Mouse (Mus musculus): ENCODE data around the gene Gm4791. TPM values are rescaled to one million over a fixed set of nuclear protein-coding genes. Genes with fewer than 3 reads are reported as not detected.

Gm4791 gene
- total RNA-seq (2022), result not detected

GRCm38 (mm10) chr9:46998338-46998791 is at the start of gene Gm4791:
TSS of gene Gm4791 (plus strand) at chr9:46998741.
- no peak for DNase-seq

- DNase-seq, result no peak
Observed at GRCm38 (mm10) chr9:46956286-46956685, 42.3 kb upstream of the Gm4791 start.

- DNase-seq, result no peak
Observed at GRCm38 (mm10) chr9:46957420-46957950, 41.1 kb upstream of the Gm4791 start.

- DNase-seq, result no peak
Observed at GRCm38 (mm10) chr9:46966028-46966427, 32.5 kb upstream of the Gm4791 start.

GRCm38 (mm10) chr9:46968970-46969369 is 29.6 kb upstream of the Gm4791 start:
- DNase-seq, result no peak

- DNase-seq, result no peak
Observed at GRCm38 (mm10) chr9:46969406-46969805, 29.1 kb upstream of the Gm4791 start.

GRCm38 (mm10) chr9:46978806-46979205 is 19.7 kb upstream of the Gm4791 start:
- DNase-seq, result no peak

GRCm38 (mm10) chr9:46980111-46980510 is 18.4 kb upstream of the Gm4791 start:
- no peak for DNase-seq

GRCm38 (mm10) chr9:46983471-46983870 is 15.1 kb upstream of the Gm4791 start:
- no peak for DNase-seq

- no peak for DNase-seq
Observed at GRCm38 (mm10) chr9:47041569-47041968, 43.0 kb downstream of the Gm4791 start.
